Mouse (Mus musculus): ENCODE data around the gene Ncs1. TPM values are rescaled to one million over a fixed set of nuclear protein-coding genes. Genes with fewer than 3 reads are reported as not detected.

Gene Ncs1
- polyA plus RNA-seq, 1 experiment from 2014 or later: 1.1 TPM

Other genes with a start within 250 kb of the Ncs1 start
- gene Fnbp1, start 103.8 kb upstream of the Ncs1 start, polyA plus RNA-seq (2015; fragmentation: Nextera tagmentation; extraction: Ambion mirVana): 5.2 and 5.9 TPM in 2 replicates
- 11.5 and 11.9 TPM in 2 replicates for gene Gpr107, start 93.5 kb upstream of the Ncs1 start, polyA plus RNA-seq (2015; fragmentation: Nextera tagmentation; extraction: Ambion mirVana)
- gene Hmcn2, start 68.6 kb downstream of the Ncs1 start, polyA plus RNA-seq (2015; fragmentation: Nextera tagmentation; extraction: Ambion mirVana): 0.96 and 1.2 TPM in 2 replicates
- 399 and 480 TPM in 2 replicates for gene Ass1, start 224.4 kb downstream of the Ncs1 start, polyA plus RNA-seq (2015; fragmentation: Nextera tagmentation; extraction: Ambion mirVana)